Mouse (Mus musculus): ENCODE measurements around the gene Tmod1.

DNA sequence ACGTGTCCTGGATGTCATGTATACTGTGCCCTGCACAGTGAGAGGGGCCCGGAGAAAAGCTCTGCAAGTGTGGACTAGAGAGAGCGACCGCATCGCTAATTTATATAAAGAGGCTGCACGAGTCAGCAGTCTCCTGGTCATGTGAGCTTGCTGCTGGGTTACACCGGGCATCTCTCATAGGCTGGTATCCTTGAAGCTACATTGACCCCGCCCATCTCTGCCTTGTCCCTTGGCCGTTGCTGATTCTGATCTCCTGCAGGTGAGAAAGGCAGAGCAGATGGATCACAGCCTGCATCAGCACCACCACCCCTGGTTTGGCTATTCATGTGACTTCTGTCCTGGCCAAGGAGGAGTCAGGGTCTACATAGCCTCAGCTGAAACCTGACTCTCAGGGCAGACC lies 60.4 kb downstream of the Tmod1 start:
- TF ChIP-seq CTCF (IDR thresholded peaks at IDR 0.05; ENCODE audit: low read depth) (no peak), EP300 (IDR thresholded peaks at IDR 0.05; ENCODE audit: low read depth) (no peak)
